Mouse (Mus musculus) brain, adult 2 months (tissue): Measurements from ENCODE around the gene Mga.
A peak's percentile ranks its signal among the peaks of the same experiment; 100 is the strongest.

Source experiments
- DNase-seq: peaks from one replicate; pipeline ENCODE4 v3.0.0; 2011; ENCODE audit warnings: low read depth, low spot score

The Mga gene

GRCm38 (mm10) chr2:119987441-119987840 is 90.4 kb downstream of the Mga start:
- DNase-seq: no peak

- no peak for DNase-seq
Measured at GRCm38 (mm10) chr2:119988952-119989351, 91.9 kb downstream of the Mga start.

- DNase-seq: no peak
Measured at GRCm38 (mm10) chr2:119990881-119991280, 93.9 kb downstream of the Mga start.

- no peak for DNase-seq
Measured at GRCm38 (mm10) chr2:119992349-119992748, 95.3 kb downstream of the Mga start.

- DNase-seq: no peak
Measured at GRCm38 (mm10) chr2:119993515-119993914, 96.5 kb downstream of the Mga start.

GRCm38 (mm10) chr2:119994839-119995238 is 97.8 kb downstream of the Mga start:
- DNase-seq: no peak

- peak; percentile 65 for DNase-seq
Measured at GRCm38 (mm10) chr2:119995391-119996281, 98.6 kb downstream of the Mga start.

GRCm38 (mm10) chr2:119997354-119997753 is 100.3 kb downstream of the Mga start:
- DNase-seq: no peak

GRCm38 (mm10) chr2:119999731-120000130 is 102.7 kb downstream of the Mga start:
- no peak for DNase-seq

- no peak for DNase-seq
Measured at GRCm38 (mm10) chr2:120000882-120001584, 104.0 kb downstream of the Mga start.

GRCm38 (mm10) chr2:120001956-120002355 is 104.9 kb downstream of the Mga start:
- no peak for DNase-seq

- no peak for DNase-seq
Measured at GRCm38 (mm10) chr2:120003970-120004369, 106.9 kb downstream of the Mga start.

- no peak for DNase-seq
Measured at GRCm38 (mm10) chr2:120006696-120007095, 109.7 kb downstream of the Mga start.

- no peak for DNase-seq
Measured at GRCm38 (mm10) chr2:120007680-120008210, 110.7 kb downstream of the Mga start.

GRCm38 (mm10) chr2:120008672-120009071 is 111.6 kb downstream of the Mga start:
- DNase-seq: no peak

GRCm38 (mm10) chr2:120011462-120012200 is 114.6 kb downstream of the Mga start:
- peak; percentile 81 for DNase-seq

GRCm38 (mm10) chr2:120012924-120013323 is 115.9 kb downstream of the Mga start:
- DNase-seq: no peak

- DNase-seq: no peak
Measured at GRCm38 (mm10) chr2:120013831-120014486, 116.9 kb downstream of the Mga start.

GRCm38 (mm10) chr2:120015882-120016281 is 118.9 kb downstream of the Mga start:
- no peak for DNase-seq

GRCm38 (mm10) chr2:120017599-120017998 is 120.6 kb downstream of the Mga start:
- no peak for DNase-seq
